Mouse (Mus musculus) liver, adult 2 months (tissue): Measurements from ENCODE around the gene Myo1d. TPM values are rescaled to one million over a fixed set of nuclear protein-coding genes. Genes with fewer than 3 reads are reported as not detected.

Experiments used
- DNase-seq: peaks from one replicate; pipeline ENCODE4 v3.0.0-alpha.2; 2011; ENCODE audit warnings: low read depth, low spot score; ENCODE audit errors: extremely low read depth
- H3K27ac ChIP-seq: fragments of 200-500 bp; replicated peaks from 2 replicates; pipeline ENCODE4 v1.5.1; 2012; ENCODE audit warnings: low read depth, mild to moderate bottlenecking, control low read depth, inconsistent platforms, low read length; ENCODE audit not compliant: insufficient read depth
- H3K27me3 ChIP-seq: fragments of 200-500 bp; 2 replicates; pipeline ENCODE4 v1.6.1; 2012; ENCODE audit warnings: mild to moderate bottlenecking, moderate library complexity, low read length, inconsistent platforms; ENCODE audit not compliant: control insufficient read depth, insufficient read depth
- H3K36me3 ChIP-seq: fragments of 200-500 bp; 2 replicates; pipeline ENCODE4 v1.6.1; 2012; ENCODE audit warnings: low read length, inconsistent platforms; ENCODE audit not compliant: control insufficient read depth, insufficient read depth
- H3K4me1 ChIP-seq: fragments of 200-500 bp; 2 replicates; pipeline ENCODE4 v1.6.1; 2011; ENCODE audit warnings: low read length; ENCODE audit not compliant: control insufficient read depth, insufficient read depth
- H3K4me3 ChIP-seq: fragments of 200-500 bp; 2 replicates; pipeline ENCODE4 v1.5.1; 2011; ENCODE audit warnings: low read depth, mild to moderate bottlenecking, control low read depth, low read length, moderate library complexity; ENCODE audit not compliant: insufficient read depth
- H3K79me2 ChIP-seq: fragments of 200-500 bp; 2 replicates; pipeline ENCODE4 v1.6.1; 2012; ENCODE audit warnings: inconsistent platforms, mild to moderate bottlenecking, low read length, moderate library complexity; ENCODE audit not compliant: control insufficient read depth, insufficient read depth
- H3K9ac ChIP-seq: fragments of 200-500 bp; 2 replicates; pipeline ENCODE4 v1.6.1; 2012; ENCODE audit warnings: low read depth, mild to moderate bottlenecking, control low read depth, inconsistent platforms, low read length
- CTCF ChIP-seq: fragments of 200-500 bp; IDR thresholded peaks from 2 replicates; pipeline ENCODE4 v1.5.1; 2011; ENCODE audit warnings: low read depth, low read length, control low read depth
- POLR2A ChIP-seq: fragments of 200-500 bp; IDR thresholded peaks from 2 replicates; pipeline ENCODE4 v1.6.1; 2011; ENCODE audit warnings: low read length, control low read depth; ENCODE audit not compliant: insufficient read depth; ENCODE audit errors: extremely low read depth
- WGBS: fragments of 180-500 bp; shearing (Covaris S2); methylation state at CpG from one replicate; pipeline ENCODE4 v1.1.7; 2018; 5-methylcytosine and 5-hydroxymethylcytosine counted together
- polyA plus RNA-seq: library from polyadenylated mRNA; depleted of rRNA; stranded (reverse); fragments of >200 nt; gene quantifications from 2 replicates; pipeline ENCODE4 v1.2.3, GENCODE M21; 2012
- total RNA-seq: library from RNA; depleted of rRNA; stranded (reverse); fragments of >200 nt; gene quantifications from 2 replicates; pipeline ENCODE4 v1.2.3, GENCODE M21; 2014

Myo1d gene
- total and polyA plus RNA-seq, 2 experiments = 5.2 to 6.8 TPM

DNA sequence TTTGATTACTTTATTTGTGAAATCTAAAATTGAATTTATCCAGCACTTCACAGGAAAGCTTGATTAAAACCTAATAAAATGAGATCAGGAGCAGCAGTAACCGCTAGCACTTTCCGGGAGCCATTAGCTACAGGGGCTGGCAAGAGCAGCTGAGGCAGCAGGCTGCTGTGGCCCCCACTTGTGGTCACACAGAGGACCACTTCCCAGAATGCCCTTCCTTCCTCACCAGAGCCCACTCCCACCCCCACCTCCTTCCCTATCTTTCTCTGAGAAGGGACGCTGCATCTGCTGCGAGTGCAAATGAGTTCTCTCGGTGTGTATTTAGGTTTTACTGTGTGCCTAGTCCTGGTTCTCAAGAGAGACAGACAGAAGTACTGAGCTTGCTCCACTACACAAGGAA is 219.1 kb downstream of the Myo1d start:
- Histone ChIP-seq H3K9ac (no peak overlapping the region), H3K36me3 (no peaks in the 10 kb centered on the region), H3K4me1 (no peaks in the 10 kb centered on the region), H3K4me3 (no peak overlapping the region), H3K27ac (no peak overlapping the region), H3K27me3 (no peaks in the 10 kb centered on the region), H3K79me2 (no peaks in the 10 kb centered on the region)
- WGBS = 90% methylated on average over 5 of the region's 5 CpGs
- TF ChIP-seq POLR2A = no peak
- TF ChIP-seq CTCF = no peak
- no peak for DNase-seq

GRCm38 (mm10) chr11:80555416-80555815 is 224.4 kb downstream of the Myo1d start:
- H3K36me3 ChIP-seq = no peaks in the 10 kb centered on the region
- no peak for TF ChIP-seq CTCF
- no peak for TF ChIP-seq POLR2A
- no peak overlapping the region for H3K9ac ChIP-seq
- H3K27ac ChIP-seq = no peak overlapping the region
- no peaks in the 10 kb centered on the region for H3K4me1 ChIP-seq
- DNase-seq = no peak
- H3K27me3 ChIP-seq = no peaks in the 10 kb centered on the region
- H3K79me2 ChIP-seq = no peaks in the 10 kb centered on the region
- no peak overlapping the region for H3K4me3 ChIP-seq
- WGBS = 98% methylated on average over 5 of the region's 5 CpGs

DNA sequence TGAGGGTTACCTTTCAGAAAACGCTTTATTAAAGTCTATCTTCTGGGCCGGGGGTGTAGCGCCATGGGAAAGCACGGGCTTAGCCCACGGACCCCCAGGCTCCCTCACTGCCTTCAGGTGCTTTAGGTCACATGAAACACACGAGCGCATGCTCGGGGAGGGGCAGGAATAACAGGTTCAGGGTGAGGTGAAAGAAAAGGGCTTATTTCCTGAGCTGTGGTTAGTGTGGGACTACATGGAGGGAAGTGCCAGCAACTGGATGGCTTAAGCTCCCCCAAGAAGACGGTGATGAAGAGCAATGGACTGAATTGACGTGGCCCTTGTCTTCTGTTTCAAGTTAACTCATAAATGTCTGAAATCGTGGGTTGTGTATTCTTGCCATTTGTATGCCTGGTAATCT is 226.8 kb downstream of the Myo1d start:
- H3K27ac ChIP-seq = no peak overlapping the region
- H3K4me3 ChIP-seq = no peak overlapping the region
- H3K9ac ChIP-seq = no peak overlapping the region
- no peaks in the 10 kb centered on the region for H3K36me3 ChIP-seq
- no peak for TF ChIP-seq CTCF
- no peak for TF ChIP-seq POLR2A
- no peak for DNase-seq
- no peaks in the 10 kb centered on the region for H3K79me2 ChIP-seq
- H3K4me1 ChIP-seq = no peaks in the 10 kb centered on the region
- WGBS = 88% methylated on average over 11 of the region's 11 CpGs
- no peaks in the 10 kb centered on the region for H3K27me3 ChIP-seq

- Histone ChIP-seq H3K79me2 (no peaks in the 10 kb centered on the region), H3K9ac (no peak overlapping the region), H3K27me3 (no peaks in the 10 kb centered on the region), H3K36me3 (no peaks in the 10 kb centered on the region), H3K27ac (no peak overlapping the region), H3K4me1 (no peaks in the 10 kb centered on the region), H3K4me3 (no peak overlapping the region)
- TF ChIP-seq POLR2A (no peak), CTCF (no peak)
- 67% methylated on average over 3 of the region's 3 CpGs for WGBS
- DNase-seq = no peak
Observed at GRCm38 (mm10) chr11:80551634-80552033, 228.2 kb downstream of the Myo1d start.

- H3K36me3 ChIP-seq = no peaks in the 10 kb centered on the region
- TF ChIP-seq POLR2A (no peak), CTCF (no peak)
- no peaks in the 10 kb centered on the region for H3K79me2 ChIP-seq
- 91% methylated on average over 10 of the region's 10 CpGs for WGBS
- no peak for DNase-seq
- no peaks in the 10 kb centered on the region for H3K4me1 ChIP-seq
- H3K27me3 ChIP-seq = no peaks in the 10 kb centered on the region
- no peak overlapping the region for H3K4me3 ChIP-seq
- H3K27ac ChIP-seq = no peak overlapping the region
- no peak overlapping the region for H3K9ac ChIP-seq
Observed at GRCm38 (mm10) chr11:80550264-80550663, 229.6 kb downstream of the Myo1d start.

- Histone ChIP-seq H3K9ac (no peak overlapping the region), H3K27me3 (no peaks in the 10 kb centered on the region), H3K36me3 (no peaks in the 10 kb centered on the region), H3K79me2 (no peaks in the 10 kb centered on the region), H3K4me1 (no peaks in the 10 kb centered on the region), H3K27ac (no peak overlapping the region), H3K4me3 (no peak overlapping the region)
- 75% methylated on average over 6 of the region's 6 CpGs for WGBS
- TF ChIP-seq CTCF (no peak), POLR2A (no peak)
- no peak for DNase-seq
Observed at GRCm38 (mm10) chr11:80549854-80550253, 230.0 kb downstream of the Myo1d start.
